Mouse (Mus musculus): ENCODE measurements around the gene Ckap4.
"Not testable (repeated sequence)": the region's sequence is repeated elsewhere in the genome, so short reads cannot be mapped to it uniquely, and the experiment has no call there.

Gene Ckap4

GRCm38 (mm10) chr10:84549146-84549919 lies 15.5 kb upstream of the Ckap4 start:
- no peak for DNase-seq (ENCODE audit: low spot score in 2 of 2)

- DNase-seq (ENCODE audit: low spot score in 2 of 2): no peak
Observed at GRCm38 (mm10) chr10:84544841-84545610, 11.2 kb upstream of the Ckap4 start.

- no peak for DNase-seq (ENCODE audit: low spot score in 2 of 2)
Observed at GRCm38 (mm10) chr10:84542802-84543658, 9.2 kb upstream of the Ckap4 start.

GRCm38 (mm10) chr10:84539651-84540050 lies 5.8 kb upstream of the Ckap4 start:
- no peak for DNase-seq (ENCODE audit: low spot score in 2 of 2)

DNA sequence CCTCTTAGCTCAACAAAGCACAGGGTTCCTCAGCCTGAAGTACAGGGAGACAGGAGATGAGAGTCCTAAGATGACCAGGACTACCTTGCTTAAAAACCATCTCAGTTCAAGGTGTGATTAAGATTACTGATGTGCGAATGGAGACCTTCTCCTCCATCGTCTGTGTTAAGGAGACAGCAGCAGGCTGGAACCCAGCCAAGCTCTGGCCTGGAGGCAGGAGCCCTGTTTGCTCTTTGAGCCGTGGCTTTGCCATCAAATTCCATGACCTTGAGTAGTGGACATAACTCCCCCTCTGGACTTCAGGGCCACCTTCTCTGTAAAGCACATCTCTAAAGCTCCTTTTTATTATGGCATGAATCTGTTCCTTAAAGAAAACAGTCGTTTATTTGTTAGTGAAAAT lies 2.0 kb upstream of the Ckap4 start:
- no peak for DNase-seq (ENCODE audit: low spot score in 2 of 2)

DNA sequence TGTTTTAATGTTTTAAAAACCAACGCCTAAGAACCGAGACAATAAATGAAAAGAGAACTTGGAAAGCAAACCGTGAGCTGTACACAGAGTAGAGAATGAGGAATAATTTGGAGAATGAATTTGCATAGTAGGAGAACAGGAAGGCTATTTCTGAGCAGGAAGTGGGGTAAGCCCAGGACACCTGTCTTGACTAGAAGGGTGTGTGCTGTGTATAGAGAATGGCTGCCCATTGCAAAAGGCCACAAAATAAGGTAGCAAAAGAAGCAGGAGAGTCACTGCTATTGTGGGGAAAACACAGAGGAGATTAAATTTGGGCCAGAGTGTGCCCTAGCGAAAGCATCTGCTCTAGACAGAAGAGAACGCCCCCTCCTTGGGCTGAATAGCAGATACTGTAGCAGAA lies 1.6 kb upstream of the Ckap4 start:
- DNase-seq (ENCODE audit: low spot score in 2 of 2): no peak

- peak; percentile 31 to 49 for DNase-seq (ENCODE audit: low spot score in 2 of 2)
Observed at GRCm38 (mm10) chr10:84532911-84533882, 665 bp downstream of the Ckap4 start.

DNA sequence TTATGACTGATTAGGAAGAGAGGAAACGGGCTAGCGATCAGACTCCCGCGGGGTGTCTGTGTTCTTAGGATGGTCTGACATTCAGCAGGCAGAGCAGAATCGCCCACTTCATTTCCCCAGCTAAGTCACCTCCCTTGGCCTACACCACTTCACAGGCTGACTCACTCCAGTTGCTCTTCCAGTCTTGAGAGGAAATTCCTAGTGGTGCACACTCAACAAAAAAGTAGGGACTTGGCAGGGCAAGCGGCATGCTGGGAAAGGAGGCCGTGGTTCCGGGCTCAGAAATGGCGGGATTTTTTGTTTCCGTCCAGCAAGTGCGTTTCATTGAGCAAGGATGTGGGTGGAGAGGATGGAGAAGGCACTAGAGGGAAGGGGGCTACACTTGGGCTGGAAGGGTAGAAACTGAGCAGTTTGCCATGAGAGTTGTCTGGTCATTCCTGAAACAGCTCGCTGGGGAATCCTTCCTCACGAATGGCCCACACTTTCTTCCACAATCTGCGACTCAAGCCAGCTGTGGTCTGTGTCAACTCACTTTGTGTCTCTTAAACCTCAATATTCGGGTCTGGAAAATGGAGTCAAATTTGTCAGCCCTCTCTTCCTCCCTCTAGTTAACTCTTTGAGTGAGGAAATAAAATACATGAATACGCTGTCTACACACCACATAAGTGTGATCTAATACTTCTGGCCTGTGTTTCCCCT lies 1.5 kb downstream of the Ckap4 start:
- DNase-seq (ENCODE audit: low spot score in 2 of 2): no peak

DNA sequence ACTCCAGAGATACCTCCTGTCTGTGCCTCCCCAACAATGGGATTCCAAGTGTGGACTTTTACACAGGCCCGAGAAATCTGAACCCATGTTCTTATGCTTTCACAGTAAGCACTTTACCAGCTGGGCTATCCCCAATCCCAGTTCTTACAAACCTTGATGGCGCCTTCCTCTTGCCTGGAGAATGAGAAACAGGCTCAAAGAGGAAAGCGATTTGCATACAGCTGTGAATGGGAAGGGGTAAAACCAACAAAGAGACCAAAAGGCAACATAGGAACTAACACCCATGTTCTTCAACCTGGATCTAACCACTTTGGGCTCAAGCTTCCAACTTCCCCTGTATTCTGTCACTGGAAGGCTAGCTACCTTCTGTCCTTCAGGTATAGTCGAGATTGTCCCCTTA lies 2.3 kb downstream of the Ckap4 start:
- DNase-seq (ENCODE audit: low spot score in 2 of 2): no peak

GRCm38 (mm10) chr10:84530388-84530787 lies 3.5 kb downstream of the Ckap4 start:
- no peak for DNase-seq (ENCODE audit: low spot score in 2 of 2)

- no peak for DNase-seq (ENCODE audit: low spot score in 2 of 2)
Observed at GRCm38 (mm10) chr10:84527631-84528030, 6.2 kb downstream of the Ckap4 start.

DNA sequence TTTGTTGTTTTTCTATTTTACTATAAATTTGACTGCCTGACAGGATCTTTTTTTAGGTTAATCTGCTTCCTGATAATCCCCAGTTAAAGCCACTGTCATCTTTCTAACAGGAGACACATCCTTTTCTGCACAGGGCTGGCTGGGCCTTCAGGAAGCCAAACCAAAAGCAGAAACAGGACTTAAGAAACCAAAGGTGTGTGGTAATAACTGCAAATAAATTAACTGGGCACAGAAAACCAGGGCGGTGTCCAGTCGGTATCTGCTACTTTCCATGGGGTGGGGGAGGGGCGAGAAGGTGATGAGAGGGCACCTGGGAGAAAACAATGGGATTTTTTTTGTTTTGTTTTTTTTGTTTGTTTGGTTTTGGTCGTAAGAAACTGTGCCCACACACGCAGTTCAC lies 6.8 kb downstream of the Ckap4 start:
- DNase-seq (ENCODE audit: low spot score in 2 of 2): no peak

- DNase-seq (ENCODE audit: low spot score in 2 of 2): no peak
Observed at GRCm38 (mm10) chr10:84526488-84526887, 7.4 kb downstream of the Ckap4 start.

DNA sequence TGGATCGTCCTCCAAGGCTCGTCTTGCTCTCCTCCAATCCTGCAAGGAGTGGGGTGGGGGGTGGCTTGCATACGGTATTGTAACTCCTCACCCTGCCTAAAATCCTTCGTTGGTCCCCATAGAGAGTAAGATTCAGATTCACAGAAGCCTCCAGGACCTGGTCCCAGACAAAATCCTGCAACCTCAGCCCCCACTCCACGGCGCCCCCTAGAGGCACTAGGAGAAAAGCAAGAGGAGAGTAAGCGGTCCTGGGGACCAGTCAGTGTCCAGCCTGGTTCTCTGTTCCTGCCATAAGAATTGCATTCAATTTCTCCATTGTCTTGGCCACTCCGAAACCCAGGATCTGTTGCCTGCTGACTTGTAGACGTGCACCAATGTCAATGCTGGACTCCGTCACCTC lies 10.2 kb downstream of the Ckap4 start:
- DNase-seq (ENCODE audit: low spot score in 2 of 2): peak in 1 of 2 experiments; percentile 41

- peak; percentile 37 to 71 for DNase-seq (ENCODE audit: low spot score in 2 of 2)
Observed at GRCm38 (mm10) chr10:84516414-84516927, 17.4 kb downstream of the Ckap4 start.

GRCm38 (mm10) chr10:84515980-84516379 lies 17.9 kb downstream of the Ckap4 start:
- not testable (repeated sequence) for DNase-seq (ENCODE audit: low spot score in 2 of 2)

DNA sequence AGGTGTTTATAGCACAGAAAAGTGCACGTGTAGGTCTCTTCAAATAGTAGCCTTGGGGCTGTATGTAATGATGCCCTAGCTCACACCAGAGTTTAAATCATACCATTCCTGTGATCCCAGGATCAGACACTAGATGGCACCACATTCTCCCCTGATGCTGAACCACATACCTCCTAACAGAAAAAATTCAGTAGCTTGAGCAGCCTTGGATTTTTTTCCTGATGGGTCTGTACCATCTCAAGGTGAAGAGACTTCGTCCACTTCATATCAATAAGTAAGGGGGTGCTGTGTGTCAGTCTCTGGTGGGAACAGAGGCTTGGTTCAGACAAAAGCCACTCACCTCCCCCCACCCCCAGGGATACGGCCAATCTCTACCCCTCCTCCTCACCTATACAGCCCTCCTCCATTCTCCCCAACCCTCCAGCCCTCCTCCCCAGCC lies 18.3 kb downstream of the Ckap4 start:
- peak; percentile 76 to 85 for DNase-seq (ENCODE audit: low spot score in 2 of 2)

GRCm38 (mm10) chr10:84514038-84514578 lies 19.8 kb downstream of the Ckap4 start:
- DNase-seq (ENCODE audit: low spot score in 2 of 2): peak; percentile 65 to 79

- DNase-seq (ENCODE audit: low spot score in 2 of 2): no peak
Observed at GRCm38 (mm10) chr10:84512766-84513165, 21.1 kb downstream of the Ckap4 start.

DNA sequence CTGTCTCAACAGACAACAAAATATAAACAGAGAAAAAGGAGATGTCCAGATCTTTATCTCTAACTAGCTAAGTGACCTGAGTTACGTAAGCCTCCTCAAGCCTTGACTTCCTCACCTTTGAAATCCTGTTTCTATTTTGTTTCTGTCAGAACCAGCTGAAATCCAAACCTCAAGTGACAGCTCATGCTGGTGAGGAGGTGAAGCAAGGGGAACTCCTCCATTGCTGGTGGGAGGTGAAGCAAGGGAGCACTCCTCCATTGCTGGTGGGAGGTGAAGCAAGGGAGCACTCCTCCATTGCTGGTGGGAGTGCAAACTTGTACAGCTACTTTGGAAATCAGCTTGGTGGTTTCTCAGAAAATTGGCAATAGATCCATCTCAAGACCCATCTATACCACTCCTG lies 25.3 kb downstream of the Ckap4 start:
- no peak for DNase-seq (ENCODE audit: low spot score in 2 of 2)

All from spleen, postnatal 10 days (tissue).